Mouse (Mus musculus) left cerebral cortex, postnatal 14 days (tissue): ENCODE measurements at regions not wholly inside any gene's neighbourhood (a gene's known extent, or its start where the extent isn't known, plus 50 kb on each side); places are given as distances from the start of the nearest gene placed in this dataset.

Source experiments
- DNase-seq, 2 experiments: peaks; one replicate each; pipeline ENCODE4 v3.0.0; 2021 to 2022; ENCODE audit warnings: low spot score in 2 of 2, mixed read lengths in 1 of 2
- intact Hi-C: fragments of 180-260 bp; cut with DNase I; formaldehyde crosslinking; loops from one replicate; pipeline ENCODE4 v1.15.1; 2025

DNA sequence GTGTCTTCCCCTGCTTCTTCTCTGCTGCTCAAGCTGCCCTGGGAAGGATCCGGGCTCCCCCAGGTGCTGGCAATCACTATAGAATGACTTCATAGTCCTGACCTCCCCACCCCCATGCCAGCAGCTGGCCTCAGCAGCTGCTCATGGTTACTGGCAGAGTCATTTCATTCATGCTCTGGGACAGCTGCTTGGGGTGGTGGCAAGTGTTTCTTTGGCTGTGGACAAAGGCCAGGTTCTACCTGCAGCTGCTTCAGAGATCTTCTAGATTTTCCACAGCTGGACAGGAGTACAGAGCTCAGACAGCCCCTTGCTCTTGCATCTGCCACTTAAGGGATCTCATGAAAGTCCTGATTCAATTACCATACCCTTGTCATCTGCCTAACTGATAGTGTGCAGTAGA is 243.4 kb upstream of the Cwc22 start:
- DNase-seq = no peak
- intact Hi-C loops = no loop called here

GRCm38 (mm10) chr2:78184950-78185349 is 238.8 kb upstream of the Cwc22 start:
- intact Hi-C loops = no loop called here
- DNase-seq = no peak

DNA sequence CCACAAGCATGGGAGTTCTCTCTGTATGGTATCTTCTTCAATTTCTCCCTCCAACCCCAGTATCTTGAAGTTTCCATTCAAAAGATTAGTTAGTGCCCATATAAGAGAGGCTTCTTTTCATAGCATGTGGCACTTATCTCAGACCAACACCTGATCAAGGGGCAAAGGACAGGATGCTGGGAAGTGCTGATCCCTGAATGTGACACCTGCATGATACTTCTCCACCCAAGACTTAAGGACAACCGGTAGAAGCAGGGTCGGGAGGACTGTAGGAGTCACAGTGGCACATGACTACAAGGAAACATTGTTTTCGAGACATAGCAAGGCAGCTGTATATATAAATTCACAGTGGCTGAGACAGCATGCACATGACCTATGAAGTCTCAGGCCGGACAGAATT is 227.6 kb upstream of the Cwc22 start:
- intact Hi-C loops = no loop called here
- DNase-seq = no peak

GRCm38 (mm10) chr2:78172819-78173218 is 226.6 kb upstream of the Cwc22 start:
- intact Hi-C loops = no loop called here
- DNase-seq = no peak

DNA sequence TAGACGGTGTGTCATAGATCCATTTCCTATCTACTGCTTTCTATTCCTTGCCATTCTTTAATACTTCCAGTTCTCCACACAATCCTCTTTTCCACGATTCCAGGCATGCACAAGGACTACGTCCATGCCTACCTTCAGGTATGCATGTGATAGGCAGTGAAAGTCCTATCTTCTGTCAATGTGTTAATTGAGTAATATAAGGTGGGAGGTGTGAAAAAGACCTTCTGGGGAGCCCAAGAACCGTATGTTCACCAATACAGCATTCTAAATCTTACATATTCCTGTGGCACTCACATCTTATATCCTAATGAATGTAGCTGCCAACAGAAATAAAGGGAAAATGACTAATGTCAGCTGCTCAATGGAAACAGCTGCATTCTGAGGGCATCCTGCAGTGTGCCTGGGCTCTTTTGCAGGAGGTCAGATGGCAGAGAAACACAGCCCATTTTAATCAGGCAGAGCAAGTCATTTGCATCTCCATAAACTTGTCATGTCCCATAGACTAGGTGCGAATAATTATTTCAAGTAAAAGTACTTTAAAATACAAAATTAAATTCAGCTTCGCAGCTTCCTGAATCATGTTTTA is 224.1 kb upstream of the Cwc22 start:
- DNase-seq = no peak
- intact Hi-C loops = no loop called here

DNA sequence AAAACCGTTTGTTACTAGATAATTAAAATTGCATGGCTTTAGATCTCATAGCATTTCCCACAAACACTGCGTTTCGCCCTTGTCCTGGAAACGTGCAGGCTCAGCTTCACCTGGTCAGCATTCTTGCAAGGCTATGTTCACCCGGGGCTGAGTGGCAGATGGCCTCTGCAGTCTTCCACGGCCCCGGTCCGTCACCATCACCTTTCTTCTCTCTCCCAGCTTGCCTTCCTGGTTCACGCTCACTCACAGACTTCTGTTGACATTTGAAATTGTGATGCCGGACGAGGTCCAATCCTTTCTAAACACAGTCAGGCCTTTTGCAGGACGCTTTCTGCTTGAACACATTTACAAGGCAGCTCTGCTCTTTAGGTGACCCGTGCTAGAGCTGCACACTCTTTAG is 219.3 kb upstream of the Cwc22 start:
- intact Hi-C loops = no loop called here

DNA sequence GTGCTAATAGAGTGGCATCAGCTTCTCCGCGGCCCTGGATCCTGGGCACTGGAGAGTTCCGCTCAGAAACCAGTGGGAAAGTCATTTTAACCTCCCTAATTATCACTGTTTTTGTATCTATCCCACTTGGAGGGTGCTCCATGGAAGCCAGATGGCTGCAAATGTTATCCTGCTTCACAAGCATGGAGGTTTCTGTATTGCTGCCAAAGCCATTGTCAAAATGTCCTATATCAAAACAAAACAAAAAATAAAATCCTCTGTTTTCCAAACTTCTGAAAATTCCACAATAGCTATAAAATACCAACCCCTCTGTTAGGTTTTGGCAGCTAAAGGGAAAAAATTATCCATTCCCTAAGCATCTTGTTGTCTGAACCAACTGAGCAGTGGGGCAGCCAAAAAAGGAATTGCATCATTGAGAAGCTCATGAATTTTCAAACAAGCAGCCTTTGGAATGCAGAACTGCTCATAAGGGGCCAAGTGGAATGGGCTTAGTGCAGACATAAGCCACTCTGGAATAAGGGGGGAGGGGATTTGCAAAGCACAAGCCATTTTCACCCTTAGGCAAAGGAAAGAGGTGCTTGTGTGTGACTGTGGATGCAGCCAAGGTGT is 213.8 kb upstream of the Cwc22 start:
- intact Hi-C loops = no loop called here
- DNase-seq = peak; percentile 9 to 26

More for the DNA sequence above, 219.3 kb upstream of the Cwc22 start:
- no peak for DNase-seq

DNA sequence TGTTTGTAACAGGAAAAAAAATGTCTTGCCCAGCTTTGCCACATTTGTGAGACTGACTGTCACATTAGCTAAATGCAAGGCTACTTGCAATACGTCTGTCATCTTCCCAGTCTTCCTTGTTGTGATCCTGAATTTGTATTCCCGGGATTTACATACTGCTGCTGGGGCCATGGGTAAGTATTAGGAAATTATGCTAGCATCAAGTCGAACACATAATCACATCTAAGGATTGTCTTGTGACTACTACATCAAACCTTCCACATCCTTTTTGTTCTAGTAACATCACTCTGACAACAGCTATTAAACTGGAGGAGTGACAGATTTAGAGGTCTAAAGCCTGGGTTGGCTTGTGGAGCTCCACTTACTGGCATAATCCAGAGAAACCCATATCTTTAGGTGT is 164.2 kb upstream of the Cwc22 start:
- intact Hi-C loops = no loop called here
- DNase-seq = no peak

DNA sequence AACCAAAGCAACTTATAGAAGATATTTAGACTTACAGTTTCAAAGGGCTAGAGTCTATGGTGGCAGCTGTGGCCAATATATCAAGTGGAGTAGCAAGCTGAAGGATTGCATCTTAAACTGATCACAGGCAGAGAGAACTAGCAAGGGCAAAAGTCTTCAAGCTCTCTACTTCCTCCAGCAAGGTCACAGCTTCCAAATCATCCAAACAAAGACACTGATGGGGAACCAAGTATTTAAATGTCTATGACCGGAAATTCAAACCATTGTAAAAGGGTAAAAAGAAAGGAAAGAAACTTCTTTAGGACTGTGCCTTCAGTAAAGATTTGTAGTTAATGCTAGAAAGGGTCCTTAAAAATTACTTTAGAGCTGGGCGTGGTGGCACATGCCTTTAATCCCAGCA is 149.4 kb upstream of the Cwc22 start:
- intact Hi-C loops = no loop called here
- no peak for DNase-seq

DNA sequence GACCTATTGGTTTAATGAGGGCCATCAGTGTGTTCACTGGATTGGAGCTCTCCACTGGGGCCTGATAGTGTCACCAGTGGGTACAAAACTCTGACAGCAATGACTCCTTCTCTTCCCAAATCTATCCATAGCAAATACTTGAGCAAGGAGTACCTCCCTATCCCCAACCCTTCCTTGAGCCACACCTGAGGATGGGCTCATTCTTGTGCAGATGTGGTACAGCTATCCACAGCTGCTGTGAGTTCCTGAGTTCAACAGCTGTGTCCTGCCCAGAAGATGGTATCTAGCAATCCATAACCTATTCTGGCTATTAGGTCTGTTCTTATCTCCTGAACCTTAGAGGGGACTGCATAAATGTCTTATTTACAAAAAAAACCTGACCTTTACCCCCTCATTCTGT is 148.7 kb upstream of the Cwc22 start:
- intact Hi-C loops = no loop called here
- no peak for DNase-seq

DNA sequence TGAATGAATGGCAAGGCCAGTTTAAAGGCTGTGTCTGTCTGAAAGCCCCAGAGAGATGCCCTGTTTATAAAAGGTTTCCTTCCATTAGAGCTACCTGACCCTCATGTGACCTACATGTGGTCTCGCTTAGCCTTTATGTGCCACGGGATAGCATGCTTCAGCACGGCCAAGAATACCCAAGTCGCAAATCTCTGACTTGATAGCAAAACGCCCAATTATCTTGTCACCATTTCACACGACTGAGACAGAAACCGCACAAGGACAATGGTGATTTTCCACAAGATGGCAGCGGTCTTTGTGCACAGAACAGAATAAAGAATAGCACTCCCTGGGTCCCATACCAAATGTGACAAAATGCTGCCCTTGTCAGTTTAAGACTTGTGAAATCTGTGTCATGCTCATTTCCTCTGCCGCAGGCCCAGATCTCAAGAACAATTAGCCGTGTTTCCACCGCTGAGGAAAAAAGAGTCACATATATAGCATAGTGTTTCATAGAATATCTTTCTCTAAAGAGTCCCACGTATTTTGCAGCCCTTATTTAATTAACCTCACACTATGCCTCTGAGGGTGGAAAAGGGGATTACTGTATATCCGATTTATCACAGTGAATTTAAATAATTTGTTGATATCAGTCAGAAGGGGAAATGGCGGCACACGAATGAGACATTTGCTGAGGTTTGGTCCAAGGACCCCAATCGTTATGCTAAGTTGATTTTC is 118.3 kb upstream of the Cwc22 start:
- no peak for DNase-seq
- intact Hi-C loops = no loop called here

- DNase-seq = no peak
- intact Hi-C loops = no loop called here
These were observed 113.7 kb upstream of the Cwc22 start for GRCm38 (mm10) chr2:78059801-78060416.

- intact Hi-C loops = no loop called here
- DNase-seq = no peak
These were observed 112.8 kb upstream of the Cwc22 start for GRCm38 (mm10) chr2:78058988-78059387.

DNA sequence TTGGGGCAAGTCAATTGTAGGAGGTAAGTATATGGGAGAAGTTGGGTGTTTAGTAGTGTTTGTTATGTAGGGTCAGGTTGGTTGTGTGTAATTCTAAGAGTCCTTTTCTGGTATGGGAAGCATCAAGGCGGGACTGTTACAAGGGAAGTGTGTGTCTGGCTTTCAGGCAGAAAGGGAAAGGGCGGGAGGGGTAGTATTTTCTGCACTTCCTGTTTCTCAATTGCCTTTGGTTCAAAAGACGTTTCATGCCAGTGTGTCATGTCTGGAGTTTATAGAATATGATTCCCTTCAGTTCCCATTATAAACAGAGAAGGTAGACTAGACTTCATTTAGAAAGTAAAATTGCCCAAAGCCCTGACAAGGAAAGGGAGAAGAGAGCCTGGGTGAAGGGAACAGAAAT is 107.7 kb upstream of the Cwc22 start:
- DNase-seq = no peak
- intact Hi-C loops = no loop called here

GRCm38 (mm10) chr2:78050542-78050941 is 104.4 kb upstream of the Cwc22 start:
- intact Hi-C loops = no loop called here
- DNase-seq = no peak

DNA sequence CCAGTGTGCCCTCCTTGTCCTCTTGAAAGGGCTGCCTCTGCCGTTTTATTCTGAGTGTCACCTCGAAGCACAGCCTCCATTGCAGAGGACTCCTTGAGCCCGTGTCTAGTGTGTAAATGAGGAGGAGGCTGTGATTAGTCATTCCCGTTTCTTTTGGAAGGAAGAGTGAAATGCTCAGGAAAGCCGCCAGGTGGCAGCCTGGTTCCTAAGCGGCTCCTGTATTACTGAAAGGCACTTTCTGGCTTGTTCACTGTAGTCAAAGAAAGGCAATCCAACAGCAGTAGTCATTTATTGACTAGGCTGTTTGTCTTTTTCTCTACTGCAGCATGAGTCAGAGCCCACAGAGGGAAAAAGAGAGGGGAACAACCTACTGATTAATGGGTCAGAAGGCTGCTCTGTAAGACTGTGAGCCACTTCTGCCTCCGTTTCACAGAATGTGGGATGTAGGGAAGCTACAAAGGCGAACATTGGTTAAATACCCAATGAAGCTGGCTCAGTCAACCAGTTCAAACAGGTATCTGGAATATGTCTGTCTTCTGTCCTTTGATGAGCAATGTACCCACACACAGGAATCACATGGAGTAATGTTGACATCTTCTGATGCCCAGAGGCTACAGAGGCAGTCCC is 103.2 kb upstream of the Cwc22 start:
- peak; percentile 91 to 96 for DNase-seq
- intact Hi-C loops = loop anchor here (2.0 to 10.0 kb wide), 4 partner anchors 505 to 1451 kb away; partner anchors contain the start of genes Itga4 and Ube2e3

DNA sequence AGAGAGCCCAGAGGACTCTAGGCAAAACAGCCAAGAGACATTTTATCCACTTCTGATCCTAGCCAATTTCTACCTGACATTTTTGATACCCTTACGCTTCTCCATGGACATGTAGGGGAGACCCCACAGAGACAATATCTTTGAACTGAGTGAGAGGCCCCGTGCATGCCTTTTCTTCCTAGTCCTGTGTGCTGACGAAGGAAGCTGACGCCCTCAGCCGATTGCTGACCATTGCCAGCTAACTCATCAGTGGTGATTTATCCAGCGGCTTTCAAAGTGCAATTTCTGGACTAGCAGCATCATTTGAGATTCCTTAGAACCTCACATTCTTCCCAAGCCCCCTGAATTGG is 102.5 kb upstream of the Cwc22 start:
- intact Hi-C loops = loop anchor here (2.0 to 10.0 kb wide), 4 partner anchors 506 to 1452 kb away; partner anchors contain the start of genes Itga4 and Ube2e3
- peak in 1 of 2 experiments; percentile 9 for DNase-seq

DNA sequence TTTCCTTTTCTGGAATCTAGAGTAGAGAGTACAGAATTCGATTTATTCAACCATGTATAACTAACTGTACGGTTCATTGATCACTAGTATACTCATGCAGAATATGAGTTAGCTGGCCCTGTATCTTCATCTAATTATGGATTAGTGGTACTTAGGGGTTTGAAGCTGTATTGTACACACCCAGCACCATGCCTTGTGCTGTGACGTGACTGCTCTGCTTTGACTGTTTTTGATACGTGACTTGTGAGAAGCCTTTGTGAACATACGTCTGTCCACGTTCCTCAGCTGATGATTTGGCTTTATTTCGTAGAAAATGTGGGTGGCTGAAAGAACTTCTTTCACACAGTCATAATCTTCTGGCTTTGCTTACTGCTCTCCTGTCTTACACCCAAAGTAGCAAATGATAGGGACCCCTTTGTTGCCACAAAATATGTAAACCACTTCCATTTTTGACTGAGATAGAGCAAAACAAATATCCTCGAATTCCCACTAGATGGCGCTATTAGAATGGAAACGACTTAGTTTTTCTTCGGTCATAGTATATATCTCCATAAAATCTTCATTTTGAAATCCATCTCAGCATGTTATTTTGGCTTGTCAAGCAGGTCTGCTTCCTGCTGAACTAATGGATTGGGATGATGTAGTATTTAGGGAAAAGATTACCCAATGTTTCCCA is 102.0 kb upstream of the Cwc22 start:
- intact Hi-C loops = loop anchor here (2.0 to 10.0 kb wide), 4 partner anchors 507 to 1453 kb away; partner anchors contain the start of genes Itga4 and Ube2e3
- peak; percentile 8 to 42 for DNase-seq

- intact Hi-C loops = no loop called here
- no peak for DNase-seq
These were observed 81.1 kb upstream of the Cwc22 start for GRCm38 (mm10) chr2:78027319-78027718.

- DNase-seq = no peak
- intact Hi-C loops = no loop called here
These were observed 80.6 kb upstream of the Cwc22 start for GRCm38 (mm10) chr2:78026808-78027207.
